Mouse (Mus musculus) C2C12 (cell line): ENCODE measurements around the gene Igf1. TPM values are rescaled to one million over a fixed set of nuclear protein-coding genes. Genes with fewer than 3 reads are reported as not detected.

Experiments
- H3K27me3 ChIP-seq: one replicate; pipeline ENCODE4 v1.6.1; 2011; ENCODE audit not compliant: control insufficient read depth, insufficient read depth, insufficient read length
- H3K36me3 ChIP-seq: one replicate; pipeline ENCODE4 v1.6.1; 2011; ENCODE audit not compliant: control insufficient read depth, insufficient read depth
- H3K4me3 ChIP-seq: one replicate; pipeline ENCODE4 v1.5.1; 2011; ENCODE audit warnings: mild to moderate bottlenecking, control low read depth; ENCODE audit not compliant: poor library complexity, insufficient read depth, severe bottlenecking
- H3K79me2 ChIP-seq: one replicate; pipeline ENCODE4 v1.6.1; 2011; ENCODE audit not compliant: control insufficient read depth, insufficient read depth
- H3K79me3 ChIP-seq: one replicate; pipeline ENCODE4 v1.6.1; 2011; ENCODE audit warnings: low read depth, control low read depth
- H3ac ChIP-seq: one replicate; pipeline ENCODE3; 2011; ENCODE audit warnings: low read depth; ENCODE audit not compliant: control insufficient read depth, insufficient read length
- CEBPB ChIP-seq: IDR thresholded peaks from one replicate; pipeline ENCODE4 v1.6.1; 2011; ENCODE audit warnings: low read depth, mild to moderate bottlenecking, control low read depth, moderate library complexity
- CTCF ChIP-seq: IDR thresholded peaks from one replicate; pipeline ENCODE4 v1.5.1; 2011; ENCODE audit not compliant: control insufficient read depth, insufficient read depth, insufficient read length
- FOSL1 ChIP-seq: IDR thresholded peaks from one replicate; pipeline ENCODE4 v1.8.0; 2011; ENCODE audit warnings: mild to moderate bottlenecking, low read length; ENCODE audit not compliant: poor library complexity, insufficient read depth, severe bottlenecking
- MAX ChIP-seq: IDR thresholded peaks from one replicate; pipeline ENCODE4 v1.6.1; 2011; ENCODE audit warnings: mild to moderate bottlenecking, control low read depth
- MYOD1 ChIP-seq: IDR thresholded peaks from one replicate; pipeline ENCODE4 v1.6.1; 2011; ENCODE audit warnings: low read depth; ENCODE audit not compliant: control insufficient read depth, insufficient read length
- MYOG ChIP-seq: IDR thresholded peaks from one replicate; pipeline ENCODE4 v1.6.1; 2011; ENCODE audit not compliant: control insufficient read depth, insufficient read length; ENCODE audit errors: extremely low read depth
- USF1 ChIP-seq: IDR thresholded peaks from one replicate; pipeline ENCODE4 v1.6.1; 2011; ENCODE audit warnings: low read depth, mild to moderate bottlenecking, control low read depth, moderate library complexity
- polyA plus RNA-seq: library from polyadenylated mRNA; unstranded; fragments of >200 nt; fragmentation: generic; extraction: Trizol; gene quantifications from one replicate; pipeline ENCODE4 v1.2.1, GENCODE M21; 2012; ENCODE audit warnings: missing spikeins

The Igf1 gene
- polyA plus RNA-seq, 1 experiment, result 0.05 TPM

DNA sequence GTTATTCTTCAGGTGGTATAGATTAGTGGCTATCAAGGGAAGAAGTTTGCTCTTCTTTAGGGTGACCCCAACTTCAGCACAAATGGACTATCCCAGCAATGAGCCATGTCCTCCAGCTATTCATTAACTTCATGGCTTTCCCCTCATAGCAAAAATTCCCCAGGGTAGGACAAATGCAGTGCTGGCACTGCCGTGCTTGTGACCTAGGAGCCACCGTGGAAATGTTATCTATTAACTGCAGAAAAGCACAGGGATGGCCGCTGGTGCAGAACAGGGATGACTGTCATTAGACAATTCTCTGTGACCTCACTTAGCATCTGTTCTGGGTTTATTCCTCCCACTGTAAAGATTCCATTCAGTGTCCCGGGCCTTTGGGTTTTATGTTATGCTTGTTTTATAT is 10.2 kb upstream of the Igf1 start:
- Histone ChIP-seq H3K79me3 (no peaks in the 10 kb centered on the region), H3K27me3 (no peaks in the 10 kb centered on the region), H3K4me3 (no peak overlapping the region), H3K79me2 (no peaks in the 10 kb centered on the region), H3K36me3 (no peaks in the 10 kb centered on the region), H3ac (no peak overlapping the region)
- no peak for TF ChIP-seq CTCF
- no peak for TF ChIP-seq MYOD1
- no peak for TF ChIP-seq CEBPB
- TF ChIP-seq USF1, result no peak
- no peak for TF ChIP-seq MAX
- TF ChIP-seq FOSL1, result no peak
- TF ChIP-seq MYOG, result no peak

DNA sequence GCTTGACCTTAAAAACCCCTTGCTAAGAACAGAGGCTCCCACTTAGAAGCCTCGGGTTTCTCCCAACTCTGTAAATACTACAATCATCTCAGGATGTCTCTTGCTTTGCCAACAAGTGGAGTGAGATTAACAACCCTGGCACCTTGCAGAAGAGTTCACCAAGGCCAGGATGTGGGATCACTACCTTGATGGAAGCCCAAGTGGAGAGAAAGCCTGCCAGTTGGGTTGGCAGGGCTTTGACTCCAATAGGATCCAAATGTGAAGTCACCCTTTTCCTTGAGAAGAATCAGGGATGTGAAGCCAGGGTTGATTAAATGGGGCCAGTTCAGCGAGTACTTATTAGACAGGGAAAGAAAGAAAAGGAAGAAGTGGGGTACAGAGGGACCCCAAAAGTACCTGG is 9.6 kb upstream of the Igf1 start:
- no peaks in the 10 kb centered on the region for H3K79me3 ChIP-seq
- H3K27me3 ChIP-seq, result no peaks in the 10 kb centered on the region
- H3ac ChIP-seq, result no peak overlapping the region
- H3K79me2 ChIP-seq, result no peaks in the 10 kb centered on the region
- TF ChIP-seq CEBPB, result no peak
- TF ChIP-seq FOSL1, result no peak
- TF ChIP-seq USF1, result no peak
- no peak for TF ChIP-seq MAX
- TF ChIP-seq MYOG, result no peak
- TF ChIP-seq MYOD1, result no peak
- no peak for TF ChIP-seq CTCF
- no peaks in the 10 kb centered on the region for H3K36me3 ChIP-seq
- no peak overlapping the region for H3K4me3 ChIP-seq

GRCm38 (mm10) chr10:87851492-87851891 is 6.6 kb upstream of the Igf1 start:
- no peak overlapping the region for H3ac ChIP-seq
- no peak for TF ChIP-seq USF1
- no peak for TF ChIP-seq MYOG
- TF ChIP-seq CTCF, result no peak
- no peak for TF ChIP-seq MAX
- TF ChIP-seq MYOD1, result no peak
- no peak for TF ChIP-seq CEBPB
- no peak for TF ChIP-seq FOSL1

GRCm38 (mm10) chr10:87854408-87854807 is 3.7 kb upstream of the Igf1 start:
- Histone ChIP-seq H3ac (no peak overlapping the region), H3K27me3 (no peaks in the 10 kb centered on the region), H3K4me3 (no peak overlapping the region), H3K79me3 (no peaks in the 10 kb centered on the region), H3K79me2 (no peaks in the 10 kb centered on the region), H3K36me3 (no peaks in the 10 kb centered on the region)
- TF ChIP-seq CTCF, result peak; percentile 8
- TF ChIP-seq MYOD1, result no peak

More at GRCm38 (mm10) chr10:87851492-87851891, 6.6 kb upstream of the Igf1 start:
- no peaks in the 10 kb centered on the region for H3K79me2 ChIP-seq
- no peaks in the 10 kb centered on the region for H3K27me3 ChIP-seq
- H3K4me3 ChIP-seq, result no peak overlapping the region
- H3K79me3 ChIP-seq, result no peaks in the 10 kb centered on the region
- H3K36me3 ChIP-seq, result no peaks in the 10 kb centered on the region

GRCm38 (mm10) chr10:87855423-87856122 is 2.5 kb upstream of the Igf1 start:
- Histone ChIP-seq H3K27me3 (no peaks in the 10 kb centered on the region), H3K36me3 (no peaks in the 10 kb centered on the region), H3ac (no peak overlapping the region), H3K79me3 (no peaks in the 10 kb centered on the region), H3K4me3 (no peak overlapping the region), H3K79me2 (no peaks in the 10 kb centered on the region)
- TF ChIP-seq MYOD1, result no peak
- no peak for TF ChIP-seq CTCF
- TF ChIP-seq MYOG, result no peak

DNA sequence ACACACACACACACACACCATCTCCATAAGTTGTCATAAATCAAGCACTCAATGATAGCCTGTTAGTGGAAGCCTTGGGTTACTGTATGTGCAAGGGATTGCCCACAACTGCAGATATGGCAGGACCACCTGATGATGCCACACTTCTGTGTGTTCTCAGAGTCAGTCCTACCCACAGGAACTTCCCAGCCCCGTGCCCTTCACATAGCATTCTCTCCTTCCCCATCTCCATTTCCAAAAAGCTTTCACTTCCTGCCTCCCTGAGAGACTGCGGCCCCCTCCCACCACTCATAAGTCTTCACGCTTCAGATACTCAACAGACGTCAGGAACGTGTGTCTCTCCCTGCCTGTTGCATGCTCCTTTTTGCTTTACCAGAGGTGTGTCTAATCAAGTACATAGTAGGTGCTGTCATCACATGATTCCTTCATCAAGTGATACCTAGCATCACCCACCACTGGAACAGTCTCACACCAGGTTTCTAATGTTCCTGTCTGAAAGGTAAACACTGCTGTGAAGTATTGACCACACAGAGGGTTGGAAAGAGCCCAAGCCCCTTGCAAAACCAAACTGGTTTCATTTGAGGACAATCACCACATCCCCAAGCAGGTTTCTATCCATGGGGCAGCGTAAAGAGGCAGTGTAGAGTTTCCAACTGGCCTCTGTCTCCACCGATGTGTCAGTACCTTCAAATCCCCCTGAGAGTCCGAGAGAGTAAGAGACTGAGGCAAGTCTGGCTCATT is 680 bp upstream of the Igf1 start:
- H3K4me3 ChIP-seq, result no peak overlapping the region
- H3K36me3 ChIP-seq, result no peaks in the 10 kb centered on the region
- no peaks in the 10 kb centered on the region for H3K79me2 ChIP-seq
- H3K79me3 ChIP-seq, result no peaks in the 10 kb centered on the region
- TF ChIP-seq MYOD1, result no peak
- no peak for TF ChIP-seq MYOG
- no peak overlapping the region for H3ac ChIP-seq
- no peaks in the 10 kb centered on the region for H3K27me3 ChIP-seq
